In the genomic region with DNA sequence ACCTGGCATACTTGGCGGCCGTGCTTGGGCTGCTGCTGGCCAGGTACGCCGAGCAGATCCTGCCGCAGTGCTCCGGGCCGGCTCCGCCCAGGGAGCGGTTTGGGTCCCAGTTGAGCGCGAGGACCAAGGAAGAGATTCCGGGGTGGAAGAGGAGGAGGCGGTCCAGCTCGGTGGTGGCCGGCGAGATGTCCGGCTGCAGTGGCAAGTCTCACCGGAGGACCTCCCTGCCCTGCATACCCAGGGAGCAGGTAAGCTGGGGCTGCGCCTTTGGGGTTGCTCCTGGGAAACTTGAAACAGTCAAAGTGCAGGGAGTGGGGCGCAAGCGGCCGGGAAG, we compare ENCODE assay signal across 8 mouse cellular contexts. TPM values are rescaled to one million over a fixed set of nuclear protein-coding genes. Genes with fewer than 3 reads are reported as not detected.
A peak's percentile ranks its signal among the peaks of the same experiment; 100 is the strongest.
DNase-seq lines count a peak whose midpoint lies in the region; ATAC-seq and TF ChIP-seq lines count a peak whose summit lies in the region.

No protein-coding gene starts in this region.

- H3K4me2 ChIP-seq in midbrain, postnatal 0 days (ENCODE audit: low read depth, low read length, poor library complexity, severe bottlenecking) = peak overlapping the region; percentile 91

- no peak overlapping the region for H3K27ac ChIP-seq in ES-Bruce4 (ENCODE audit: insufficient read depth, low read length)
- H3K27ac ChIP-seq in midbrain, postnatal 0 days (ENCODE audit: low read depth, low read length) = no peak overlapping the region

- TF ChIP-seq POLR2A in ES-Bruce4 (IDR thresholded peaks at IDR 0.05; ENCODE audit: insufficient read depth, low read length) = no peak

- ATAC-seq in cerebellum, adult (ENCODE audit: insufficient number of reproducible peaks, low FRiP score, low TSS enrichment) = peak; percentile 47
- ATAC-seq in midbrain, postnatal 0 days (ENCODE audit: low FRiP score) = no peak

- peak overlapping the region; percentile 31 for H3K4me3 ChIP-seq in ES-Bruce4 (ENCODE audit: low read depth, low read length)
- H3K4me3 ChIP-seq in midbrain, postnatal 0 days (ENCODE audit: low read depth, low read length) = peak overlapping the region; percentile 72

- WGBS in midbrain, postnatal 0 days = 2% methylated on average over 22 of the region's 22 CpGs

- no peak for TF ChIP-seq CTCF in ES-Bruce4 (IDR thresholded peaks at IDR 0.05; ENCODE audit: low read depth, low read length)
- TF ChIP-seq CTCF in midbrain, postnatal 0 days (IDR thresholded peaks at IDR 0.05) = no peak

- no peak for TF ChIP-seq EP300 in ES-Bruce4 (IDR thresholded peaks at IDR 0.05; ENCODE audit: insufficient read depth, low read depth, low read length)

- H3K27me3 ChIP-seq in ES-Bruce4 (ENCODE audit: control insufficient read depth, insufficient read depth, low read length, poor library complexity, severe bottlenecking) = peaks cover 6% of the 10 kb centered on the region; the same call in 1 of the 2 replicates
- H3K27me3 ChIP-seq in midbrain, postnatal 0 days (ENCODE audit: insufficient read depth, low read length) = peaks cover 4% of the 10 kb centered on the region

- H3K9me3 ChIP-seq in ES-Bruce4 (replicated peaks; ENCODE audit: control insufficient read depth, insufficient read depth, low read length, poor library complexity, severe bottlenecking) = no peaks in the 10 kb centered on the region
- no peaks in the 10 kb centered on the region for H3K9me3 ChIP-seq in midbrain, postnatal 0 days (ENCODE audit: low read length)

- no peaks in the 10 kb centered on the region for H3K36me3 ChIP-seq in ES-Bruce4 (ENCODE audit: control insufficient read depth, insufficient read depth, low read length, poor library complexity, severe bottlenecking)
- H3K36me3 ChIP-seq in midbrain, postnatal 0 days (ENCODE audit: insufficient read depth, low read length) = no peaks in the 10 kb centered on the region

- peak overlapping the region; percentile 39; the same call in 1 of the 2 replicates for H3K9ac ChIP-seq in ES-Bruce4 (ENCODE audit: low read depth, poor library complexity, severe bottlenecking)
- peak overlapping the region; percentile 57; the same call in 1 of the 2 replicates for H3K9ac ChIP-seq in midbrain, postnatal 0 days (replicated peaks; ENCODE audit: low read length, poor library complexity, severe bottlenecking)

- DNase-seq in cerebellum, postnatal 4 days (ENCODE audit: low spot score in 2 of 2) = no peak
- DNase-seq in heart, adult 18-20 months = peak; percentile 52 to 67
- DNase-seq in kidney, postnatal 10 days = peak; percentile 49
- no peak for DNase-seq in midbrain, postnatal 0 days (ENCODE audit: low spot score)
- no peak for DNase-seq in MN1 (ENCODE audit: low spot score)
- no peak for DNase-seq in frontal cortex, postnatal 36 days (ENCODE audit: low spot score in 2 of 2)

- no peaks in the 10 kb centered on the region for H3K4me1 ChIP-seq in ES-Bruce4 (ENCODE audit: control insufficient read depth, insufficient read depth, low read length)
- no peaks in the 10 kb centered on the region for H3K4me1 ChIP-seq in midbrain, postnatal 0 days (ENCODE audit: insufficient read depth, low read length)

RNA-seq across cellular contexts. Expression of a gene that starts 1.2 kb away (rescaled TPM):
- polyA plus RNA-seq in ES-Bruce4 (2011; ENCODE audit: insufficient read depth, insufficient read length, low read depth, missing spikeins) = 0.04 and 0.11 TPM in 2 replicates
- 10 to 100 TPM; 66.6 to 70.3 TPM for total RNA-seq in heart, adult 18-20 months (2021)
- 11.2 and 12.1 TPM in 2 replicates for total RNA-seq in midbrain, postnatal 0 days (2014; rRNA removed)
- polyA plus RNA-seq in midbrain, postnatal 0 days (2015; fragmentation: Nextera tagmentation; extraction: Ambion mirVana) = 1.5 and 2.0 TPM in 2 replicates

Comparison
In these comparisons a context has a peak if more than half of its experiments do, and no peak if none do; other contexts are left out.
1. DNase-seq: peak in heart, adult 18-20 months (2 of 2) and kidney, postnatal 10 days (single experiment); none in cerebellum, postnatal 4 days (0 of 2), midbrain, postnatal 0 days (single experiment), MN1 (single experiment) and frontal cortex, postnatal 36 days (0 of 2).